Mouse (Mus musculus): ENCODE results near the gene Sorbs1. TPM values are rescaled to one million over a fixed set of nuclear protein-coding genes. Genes with fewer than 3 reads are reported as not detected.
A peak's percentile ranks its signal among the peaks of the same experiment; 100 is the strongest.

Sorbs1 gene
- total and polyA plus RNA-seq, 3 experiments = 2.1 to 6.2 (median 3.6) TPM

- Histone ChIP-seq H3K27ac (ENCODE audit: insufficient read depth, low read depth) (no peak overlapping the region), H3K36me3 (replicated peaks in 1 of 2; ENCODE audit: control insufficient read depth in 1 of 2, insufficient read depth in 1 of 2, low read length in 1 of 2) (peaks cover 35 to 47% of the 10 kb centered on the region in 2 experiments)
Observed at GRCm38 (mm10) chr19:40548796-40549515, 35.4 kb upstream of the Sorbs1 start.

GRCm38 (mm10) chr19:40548386-40548785 lies 34.8 kb upstream of the Sorbs1 start:
- H3K4me2 ChIP-seq (ENCODE audit: insufficient read depth, low read depth, poor library complexity, severe bottlenecking) = no peak overlapping the region
- no peak for TF ChIP-seq EP300 (IDR thresholded peaks at IDR 0.05; ENCODE audit: low read length)
- no peak for TF ChIP-seq GABPA (IDR thresholded peaks at IDR 0.05; ENCODE audit: insufficient replicate concordance, low read depth, low read length)
- TF ChIP-seq USF2 (conservative IDR thresholded peaks at IDR 0.05; ENCODE audit: low read depth, low read length) = no peak
- TF ChIP-seq MAFK (IDR thresholded peaks at IDR 0.05; ENCODE audit: insufficient replicate concordance, low read length) = no peak
- no peak for TF ChIP-seq MEF2A (IDR thresholded peaks at IDR 0.05; ENCODE audit: borderline replicate concordance, low read depth, low read length)
- TF ChIP-seq SIN3A (IDR thresholded peaks at IDR 0.05; ENCODE audit: low read length) = no peak
- TF ChIP-seq ZMIZ1 (IDR thresholded peaks at IDR 0.05; ENCODE audit: low read depth, low read length) = no peak
- TF ChIP-seq ETS1 (conservative IDR thresholded peaks at IDR 0.05; ENCODE audit: low read depth, low read length) = no peak
- no peak for TF ChIP-seq ZC3H11A (IDR thresholded peaks at IDR 0.05; ENCODE audit: low read depth, low read length)
- TF ChIP-seq NELFE (IDR thresholded peaks at IDR 0.05; ENCODE audit: low read depth, low read length) = no peak
- no peak for TF ChIP-seq ZKSCAN1 (IDR thresholded peaks at IDR 0.05; ENCODE audit: borderline replicate concordance, low read depth, low read length)
- TF ChIP-seq KAT2A (IDR thresholded peaks at IDR 0.05; ENCODE audit: insufficient replicate concordance, low read length) = no peak
- H3K36me3 ChIP-seq (replicated peaks in 1 of 2; ENCODE audit: control insufficient read depth in 1 of 2, insufficient read depth in 1 of 2, low read length in 1 of 2) = peaks cover 29 to 41% of the 10 kb centered on the region in 2 experiments
- H3K27me3 ChIP-seq (replicated peaks) = no peaks in the 10 kb centered on the region
- no peak overlapping the region for H3K9ac ChIP-seq (ENCODE audit: insufficient read depth, low read depth)
- dilution Hi-C loops (cut with MboI; ENCODE audit: extremely low pct_ligation_motif_present, extremely low pct_unique_long_range_greater_than_20kb, low sequenced_read_pairs) = loop anchor here (25.0 kb wide), 1 partner anchor 161 kb away; no protein-coding TSS in a partner anchor
- DNase-seq (ENCODE audit: extremely low read depth) = no peak
- H3K9me3 ChIP-seq (replicated peaks; ENCODE audit: low read length) = no peaks in the 10 kb centered on the region
- H3K27ac ChIP-seq (ENCODE audit: insufficient read depth, low read depth) = no peak overlapping the region
- H3K79me2 ChIP-seq (replicated peaks; ENCODE audit: control insufficient read depth, extremely low read depth, insufficient read depth, poor library complexity, severe bottlenecking) = no peaks in the 10 kb centered on the region
- no peaks in the 10 kb centered on the region for H3K4me1 ChIP-seq (ENCODE audit: control insufficient read depth in 1 of 2, insufficient read depth in 2 of 2)
- in situ Hi-C loops (cut with MboI; ENCODE audit: low pct_ligation_motif_present, low pct_unique_long_range_greater_than_20kb, low sequenced_read_pairs) = loop anchor here (10.0 kb wide), 1 partner anchor 204 kb away; no protein-coding TSS in a partner anchor
- H3K4me3 ChIP-seq (replicated peaks in 1 of 3; ENCODE audit: low read depth in 2 of 3, low read length in 2 of 3, poor library complexity in 1 of 3) = no peak overlapping the region

More at GRCm38 (mm10) chr19:40548796-40549515, 35.4 kb upstream of the Sorbs1 start:
- Histone ChIP-seq H3K79me2 (replicated peaks; ENCODE audit: control insufficient read depth, extremely low read depth, insufficient read depth, poor library complexity, severe bottlenecking) (no peaks in the 10 kb centered on the region), H3K9me3 (replicated peaks; ENCODE audit: low read length) (no peaks in the 10 kb centered on the region), H3K4me3 (replicated peaks in 1 of 3; ENCODE audit: low read depth in 2 of 3, low read length in 2 of 3, poor library complexity in 1 of 3) (no peak overlapping the region), H3K4me1 (ENCODE audit: control insufficient read depth in 1 of 2, insufficient read depth in 2 of 2) (no peaks in the 10 kb centered on the region), H3K27me3 (replicated peaks) (no peaks in the 10 kb centered on the region), H3K9ac (ENCODE audit: insufficient read depth, low read depth) (no peak overlapping the region), H3K4me2 (ENCODE audit: insufficient read depth, low read depth, poor library complexity, severe bottlenecking) (no peak overlapping the region)
- dilution Hi-C loops (cut with MboI; ENCODE audit: extremely low pct_ligation_motif_present, extremely low pct_unique_long_range_greater_than_20kb, low sequenced_read_pairs) (loop anchor here (25.0 kb wide), 1 partner anchor 162 kb away; no protein-coding TSS in a partner anchor), in situ Hi-C loops (cut with MboI; ENCODE audit: low pct_ligation_motif_present, low pct_unique_long_range_greater_than_20kb, low sequenced_read_pairs) (loop anchor here (10.0 kb wide), 1 partner anchor 204 kb away; no protein-coding TSS in a partner anchor)
- TF ChIP-seq ELF1 (IDR thresholded peaks at IDR 0.05; ENCODE audit: low read depth, low read length) (no peak), POLR2AphosphoS2 (IDR thresholded peaks at IDR 0.05; ENCODE audit: low read depth, low read length) (0 out of 2 replicates have a peak, but pooled peaks have one; percentile 55), RAD21 (IDR thresholded peaks at IDR 0.05; ENCODE audit: low read depth, low read length) (peak; percentile 13), JUN (IDR thresholded peaks at IDR 0.05; ENCODE audit: insufficient read depth, low read depth, low read length) (no peak)
- DNase-seq (ENCODE audit: extremely low read depth) = no peak

All from CH12.LX (cell line).